Mouse (Mus musculus): ENCODE results near the gene Exo1. TPM values are rescaled to one million over a fixed set of nuclear protein-coding genes. Genes with fewer than 3 reads are reported as not detected.

The Exo1 gene
- polyA plus RNA-seq, 1 experiment from 2014 or later = 4.2 TPM

DNA sequence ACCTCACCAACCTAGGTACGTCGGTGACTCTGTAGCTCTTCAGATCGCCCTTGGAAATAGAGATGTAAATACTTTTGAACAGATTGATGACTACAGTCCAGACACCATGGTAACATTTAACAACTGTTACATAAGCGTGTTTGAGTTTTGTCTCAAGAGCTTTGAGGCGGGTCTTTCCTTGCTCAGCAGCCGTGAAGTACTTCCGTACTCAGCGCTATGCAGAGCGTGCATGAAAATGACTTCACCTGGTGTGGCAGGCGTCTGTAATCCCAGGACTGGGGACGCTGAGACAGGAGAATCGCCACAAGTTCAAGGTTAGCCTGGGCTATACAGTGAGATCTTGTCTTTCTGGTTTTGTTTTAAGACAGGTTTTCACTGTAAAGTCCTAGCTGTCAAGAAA lies 13.3 kb downstream of the Exo1 start:
- ATAC-seq = no peak
- Histone ChIP-seq H3K27me3 (ENCODE audit: control insufficient read depth, insufficient read depth, low read depth, low read length) (no peaks in the 10 kb centered on the region), H3K9me3 (replicated peaks; ENCODE audit: control insufficient read depth, low read length, poor library complexity, severe bottlenecking) (no peaks in the 10 kb centered on the region), H3K9ac (ENCODE audit: low read depth, low read length) (no peak overlapping the region), H3K4me2 (ENCODE audit: low read length) (no peak overlapping the region), H3K36me3 (ENCODE audit: control insufficient read depth, insufficient read depth, low read length) (no peaks in the 10 kb centered on the region), H3K27ac (ENCODE audit: low read length) (no peak overlapping the region), H3K4me3 (ENCODE audit: low read depth, low read length) (no peak overlapping the region), H3K4me1 (ENCODE audit: control insufficient read depth, insufficient read depth, low read length) (no peaks in the 10 kb centered on the region)
- WGBS = 92% methylated on average over 12 of the region's 12 CpGs

GRCm38 (mm10) chr1:175911207-175911606 lies 30.8 kb downstream of the Exo1 start:
- H3K4me1 ChIP-seq (ENCODE audit: control insufficient read depth, insufficient read depth, low read length) = no peaks in the 10 kb centered on the region
- H3K4me2 ChIP-seq (ENCODE audit: low read length) = no peak overlapping the region
- H3K36me3 ChIP-seq (ENCODE audit: control insufficient read depth, insufficient read depth, low read length) = no peaks in the 10 kb centered on the region
- 95% methylated on average over 2 of the region's 2 CpGs for WGBS
- H3K27me3 ChIP-seq (ENCODE audit: control insufficient read depth, insufficient read depth, low read depth, low read length) = no peaks in the 10 kb centered on the region
- no peak overlapping the region for H3K4me3 ChIP-seq (ENCODE audit: low read depth, low read length)
- H3K27ac ChIP-seq (ENCODE audit: low read length) = no peak overlapping the region
- ATAC-seq = no peak
- H3K9ac ChIP-seq (ENCODE audit: low read depth, low read length) = no peak overlapping the region
- H3K9me3 ChIP-seq (replicated peaks; ENCODE audit: control insufficient read depth, low read length, poor library complexity, severe bottlenecking) = no peaks in the 10 kb centered on the region

DNA sequence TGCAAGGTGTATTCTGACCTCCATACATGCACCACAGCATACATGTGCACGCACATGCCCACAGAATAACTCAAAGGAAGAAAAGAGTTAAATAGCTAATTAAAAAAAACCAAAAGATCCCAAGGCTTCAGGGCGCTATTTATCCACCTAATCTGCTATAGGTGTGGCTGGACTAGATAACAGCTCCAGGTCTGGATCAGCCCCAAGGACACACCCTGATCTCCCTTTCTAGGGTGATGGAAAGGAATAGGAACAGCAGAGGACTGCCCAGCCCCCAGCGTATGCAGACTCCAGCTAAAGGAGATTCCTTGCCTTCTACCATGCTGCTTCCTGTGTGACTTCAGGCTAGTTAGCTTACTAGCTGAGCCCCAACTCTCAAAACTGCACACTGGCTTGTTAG lies 31.7 kb downstream of the Exo1 start:
- Histone ChIP-seq H3K27me3 (ENCODE audit: control insufficient read depth, insufficient read depth, low read depth, low read length) (no peaks in the 10 kb centered on the region), H3K4me2 (ENCODE audit: low read length) (no peak overlapping the region), H3K27ac (ENCODE audit: low read length) (no peak overlapping the region), H3K9me3 (replicated peaks; ENCODE audit: control insufficient read depth, low read length, poor library complexity, severe bottlenecking) (no peaks in the 10 kb centered on the region), H3K4me3 (ENCODE audit: low read depth, low read length) (no peak overlapping the region), H3K36me3 (ENCODE audit: control insufficient read depth, insufficient read depth, low read length) (no peaks in the 10 kb centered on the region), H3K4me1 (ENCODE audit: control insufficient read depth, insufficient read depth, low read length) (no peaks in the 10 kb centered on the region), H3K9ac (ENCODE audit: low read depth, low read length) (no peak overlapping the region)
- no peak for ATAC-seq
- 90% methylated on average over 3 of the region's 3 CpGs for WGBS

GRCm38 (mm10) chr1:175913728-175914303 lies 33.4 kb downstream of the Exo1 start:
- Histone ChIP-seq H3K27ac (ENCODE audit: low read length) (no peak overlapping the region), H3K4me2 (ENCODE audit: low read length) (no peak overlapping the region), H3K9ac (ENCODE audit: low read depth, low read length) (no peak overlapping the region), H3K36me3 (ENCODE audit: control insufficient read depth, insufficient read depth, low read length) (no peaks in the 10 kb centered on the region), H3K4me1 (ENCODE audit: control insufficient read depth, insufficient read depth, low read length) (no peaks in the 10 kb centered on the region), H3K4me3 (ENCODE audit: low read depth, low read length) (no peak overlapping the region), H3K27me3 (ENCODE audit: control insufficient read depth, insufficient read depth, low read depth, low read length) (no peaks in the 10 kb centered on the region), H3K9me3 (replicated peaks; ENCODE audit: control insufficient read depth, low read length, poor library complexity, severe bottlenecking) (no peaks in the 10 kb centered on the region)
- WGBS = 76% methylated on average over 5 of the region's 5 CpGs
- no peak for ATAC-seq

- ATAC-seq = no peak
- WGBS = 94% methylated on average over 9 of the region's 9 CpGs
Measured at GRCm38 (mm10) chr1:175920029-175920428, 39.6 kb downstream of the Exo1 start, which contains the start of gene Gm38100. Gene Gm38100, plus strand, starts transcription at chr1:175920329.

GRCm38 (mm10) chr1:175921091-175921490 lies 40.7 kb downstream of the Exo1 start:
- Histone ChIP-seq H3K4me2 (ENCODE audit: low read length) (no peak overlapping the region), H3K27ac (ENCODE audit: low read length) (no peak overlapping the region), H3K9me3 (replicated peaks; ENCODE audit: control insufficient read depth, low read length, poor library complexity, severe bottlenecking) (no peaks in the 10 kb centered on the region), H3K9ac (ENCODE audit: low read depth, low read length) (no peak overlapping the region), H3K4me3 (ENCODE audit: low read depth, low read length) (no peak overlapping the region), H3K27me3 (ENCODE audit: control insufficient read depth, insufficient read depth, low read depth, low read length) (no peaks in the 10 kb centered on the region), H3K36me3 (ENCODE audit: control insufficient read depth, insufficient read depth, low read length) (no peaks in the 10 kb centered on the region), H3K4me1 (ENCODE audit: control insufficient read depth, insufficient read depth, low read length) (no peaks in the 10 kb centered on the region)
- 95% methylated on average over 8 of the region's 8 CpGs for WGBS
- ATAC-seq = no peak

More at GRCm38 (mm10) chr1:175920029-175920428, 39.6 kb downstream of the Exo1 start, which contains the start of gene Gm38100:
- Histone ChIP-seq H3K27ac (ENCODE audit: low read length) (no peak within 1 kb of the TSS), H3K9me3 (replicated peaks; ENCODE audit: control insufficient read depth, low read length, poor library complexity, severe bottlenecking) (no peaks in the 10 kb centered on the region), H3K27me3 (ENCODE audit: control insufficient read depth, insufficient read depth, low read depth, low read length) (no peaks in the 10 kb centered on the region), H3K4me2 (ENCODE audit: low read length) (no peak within 1 kb of the TSS), H3K9ac (ENCODE audit: low read depth, low read length) (no peak within 1 kb of the TSS), H3K36me3 (ENCODE audit: control insufficient read depth, insufficient read depth, low read length) (no peaks in the 10 kb centered on the region), H3K4me1 (ENCODE audit: control insufficient read depth, insufficient read depth, low read length) (no peaks in the 10 kb centered on the region), H3K4me3 (ENCODE audit: low read depth, low read length) (no peak within 1 kb of the TSS)

- Histone ChIP-seq H3K4me1 (ENCODE audit: control insufficient read depth, insufficient read depth, low read length) (no peaks in the 10 kb centered on the region), H3K9me3 (replicated peaks; ENCODE audit: control insufficient read depth, low read length, poor library complexity, severe bottlenecking) (no peaks in the 10 kb centered on the region), H3K27me3 (ENCODE audit: control insufficient read depth, insufficient read depth, low read depth, low read length) (no peaks in the 10 kb centered on the region), H3K4me3 (ENCODE audit: low read depth, low read length) (no peak overlapping the region), H3K9ac (ENCODE audit: low read depth, low read length) (no peak overlapping the region), H3K36me3 (ENCODE audit: control insufficient read depth, insufficient read depth, low read length) (no peaks in the 10 kb centered on the region), H3K27ac (ENCODE audit: low read length) (no peak overlapping the region), H3K4me2 (ENCODE audit: low read length) (no peak overlapping the region)
- 56% methylated on average over 7 of the region's 7 CpGs for WGBS
- ATAC-seq = peak; percentile 67; the same call in 1 of the 2 replicates
Measured at GRCm38 (mm10) chr1:175923848-175924787, 43.7 kb downstream of the Exo1 start.

- 97% methylated on average over 5 of the region's 5 CpGs for WGBS
- no peak for ATAC-seq
- peaks cover 2% of the 10 kb centered on the region; the same call in 1 of the 2 replicates for H3K4me1 ChIP-seq (ENCODE audit: control insufficient read depth, insufficient read depth, low read length)
Measured at GRCm38 (mm10) chr1:175931391-175931790, 51.0 kb downstream of the Exo1 start.

GRCm38 (mm10) chr1:175936282-175936737 lies 55.9 kb downstream of the Exo1 start:
- Histone ChIP-seq H3K27me3 (ENCODE audit: control insufficient read depth, insufficient read depth, low read depth, low read length) (no peaks in the 10 kb centered on the region), H3K36me3 (ENCODE audit: control insufficient read depth, insufficient read depth, low read length) (no peaks in the 10 kb centered on the region), H3K27ac (ENCODE audit: low read length) (no peak overlapping the region), H3K9me3 (replicated peaks; ENCODE audit: control insufficient read depth, low read length, poor library complexity, severe bottlenecking) (no peaks in the 10 kb centered on the region), H3K9ac (ENCODE audit: low read depth, low read length) (0 out of 2 replicates have a peak overlapping the region, but pooled peaks have one; percentile 46), H3K4me2 (ENCODE audit: low read length) (peak overlapping the region; percentile 53), H3K4me3 (ENCODE audit: low read depth, low read length) (peak overlapping the region; percentile 18; the same call in 1 of the 2 replicates), H3K4me1 (ENCODE audit: control insufficient read depth, insufficient read depth, low read length) (peaks cover 2% of the 10 kb centered on the region; the same call in 1 of the 2 replicates)
- ATAC-seq = peak; percentile 87
- 9% methylated on average over 11 of the region's 11 CpGs for WGBS

More at GRCm38 (mm10) chr1:175931391-175931790, 51.0 kb downstream of the Exo1 start:
- H3K9me3 ChIP-seq (replicated peaks; ENCODE audit: control insufficient read depth, low read length, poor library complexity, severe bottlenecking) = no peaks in the 10 kb centered on the region
- H3K4me2 ChIP-seq (ENCODE audit: low read length) = no peak overlapping the region
- H3K4me3 ChIP-seq (ENCODE audit: low read depth, low read length) = no peak overlapping the region
- no peaks in the 10 kb centered on the region for H3K27me3 ChIP-seq (ENCODE audit: control insufficient read depth, insufficient read depth, low read depth, low read length)
- no peak overlapping the region for H3K27ac ChIP-seq (ENCODE audit: low read length)
- H3K36me3 ChIP-seq (ENCODE audit: control insufficient read depth, insufficient read depth, low read length) = no peaks in the 10 kb centered on the region
- no peak overlapping the region for H3K9ac ChIP-seq (ENCODE audit: low read depth, low read length)

All from midbrain, embryonic 16.5 days (tissue).